Mouse (Mus musculus) cerebellum, adult 2 months (tissue): ENCODE results near the gene Neu1. TPM values are rescaled to one million over a fixed set of nuclear protein-coding genes. Genes with fewer than 3 reads are reported as not detected.

ENCODE experiments used
- DNase-seq, 2 experiments: peaks; one replicate each; pipeline ENCODE4 v3.0.0; 2021
- H3K27ac ChIP-seq: fragments of 200-500 bp; 2 replicates; pipeline ENCODE4 v1.5.1; 2012; ENCODE audit warnings: low read length, control low read depth, inconsistent platforms; ENCODE audit not compliant: insufficient read depth
- H3K27me3 ChIP-seq: fragments of 200-500 bp; 2 replicates; pipeline ENCODE4 v1.6.1; 2012; ENCODE audit warnings: inconsistent platforms, mild to moderate bottlenecking, low read length, moderate library complexity; ENCODE audit not compliant: control insufficient read depth, insufficient read depth
- H3K4me1 ChIP-seq: fragments of 200-500 bp; 2 replicates; pipeline ENCODE4 v1.6.1; 2011; ENCODE audit warnings: low read length; ENCODE audit not compliant: control insufficient read depth, insufficient read depth
- H3K4me3 ChIP-seq: fragments of 200-500 bp; replicated peaks from 2 replicates; pipeline ENCODE3; 2011; ENCODE audit warnings: mild to moderate bottlenecking, low read depth, low read length, control low read depth; ENCODE audit not compliant: insufficient read depth
- CTCF ChIP-seq: fragments of 200-500 bp; IDR thresholded peaks from 2 replicates; pipeline ENCODE4 v1.5.1; 2011; ENCODE audit warnings: low read depth, mild to moderate bottlenecking, control low read depth, low read length, moderate library complexity, borderline replicate concordance; ENCODE audit not compliant: insufficient read depth
- POLR2A ChIP-seq: fragments of 200-500 bp; IDR thresholded peaks from 2 replicates; pipeline ENCODE4 v1.6.1; 2011; ENCODE audit warnings: low read length, control low read depth, borderline replicate concordance; ENCODE audit not compliant: insufficient read depth
- WGBS: fragments of 180-500 bp; shearing (Covaris S2); methylation state at CpG from one replicate; pipeline ENCODE4 v1.1.7; 2018; 5-methylcytosine and 5-hydroxymethylcytosine counted together
- polyA plus RNA-seq: library from polyadenylated mRNA; depleted of rRNA; stranded (reverse); fragments of >200 nt; gene quantifications from 2 replicates; pipeline ENCODE4 v1.2.3, GENCODE M21; 2012

Gene Neu1
- polyA plus RNA-seq, 1 experiment: 58.7 TPM

DNA sequence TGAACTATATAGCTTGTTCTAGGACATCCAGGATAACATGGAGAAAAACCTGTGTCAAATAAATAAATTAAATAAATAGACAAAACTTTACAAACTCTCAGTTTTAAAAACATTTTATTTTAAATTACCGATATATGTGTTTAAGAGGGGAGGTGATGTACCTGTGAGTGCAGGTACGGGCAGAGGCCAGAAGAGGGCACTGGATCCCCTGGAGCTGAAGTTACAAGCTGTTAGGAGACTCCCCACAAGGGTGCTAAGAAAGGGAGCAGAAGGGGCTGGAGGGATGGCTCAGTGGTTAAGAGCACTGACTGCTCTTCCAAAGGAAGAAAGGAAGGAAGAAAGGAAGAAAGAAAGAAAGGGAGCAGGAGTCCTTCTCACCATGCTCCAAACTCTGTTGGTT is 39.7 kb upstream of the Neu1 start:
- 97% methylated on average over 2 of the region's 2 CpGs for WGBS
- DNase-seq: no peak
- H3K27me3 ChIP-seq: no peaks in the 10 kb centered on the region

DNA sequence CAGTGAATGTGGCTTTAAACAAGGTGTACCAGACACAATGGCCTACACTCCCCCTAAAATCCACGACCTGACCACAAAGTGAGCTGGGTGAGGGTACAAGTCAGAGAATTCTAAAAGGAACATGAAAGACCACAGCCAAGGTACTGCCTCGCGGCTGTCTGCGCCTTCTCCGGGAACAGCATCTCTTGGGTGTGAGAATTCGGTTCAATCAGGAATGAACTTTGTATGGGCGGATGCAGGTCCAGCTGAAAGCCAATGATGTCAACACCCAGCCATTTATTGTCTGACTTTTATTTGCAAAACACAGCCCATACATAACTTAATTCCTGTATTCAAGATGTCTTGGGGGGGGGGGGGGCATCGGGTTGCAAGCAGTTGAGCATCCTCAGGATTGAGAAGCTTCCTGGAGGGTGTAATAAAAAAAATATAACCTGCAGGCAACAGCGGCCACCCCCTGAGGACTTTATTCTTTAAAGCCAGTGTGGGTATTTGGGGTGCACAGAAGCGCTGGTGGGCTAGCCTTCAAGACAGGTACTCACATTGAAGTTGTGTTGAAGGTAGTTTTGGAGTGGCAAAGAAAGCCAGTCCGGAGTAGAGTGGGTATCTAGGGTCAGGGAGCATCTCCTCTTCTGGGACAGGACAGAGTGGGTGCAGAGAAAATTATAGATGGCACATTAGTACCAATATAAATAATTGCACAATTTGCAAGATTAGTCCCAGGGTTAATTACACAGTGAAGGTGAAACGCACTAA is 37.8 kb upstream of the Neu1 start:
- TF ChIP-seq POLR2A (no peak), CTCF (no peak)
- no peak for DNase-seq
- H3K4me3 ChIP-seq: no peak overlapping the region
- WGBS: 78% methylated on average over 12 of the region's 12 CpGs
- no peaks in the 10 kb centered on the region for H3K27me3 ChIP-seq
- H3K27ac ChIP-seq: peak overlapping the region; percentile 93; the same call in 1 of the 2 replicates
- H3K4me1 ChIP-seq: peaks cover 4% of the 10 kb centered on the region; the same call in 1 of the 2 replicates

More for the DNA sequence above, 39.7 kb upstream of the Neu1 start:
- 0 out of 2 replicates have a peak, but pooled peaks have one; percentile 9 for TF ChIP-seq CTCF
- no peak for TF ChIP-seq POLR2A
- no peak overlapping the region for H3K4me3 ChIP-seq
- peaks cover 4% of the 10 kb centered on the region; the same call in 1 of the 2 replicates for H3K4me1 ChIP-seq
- H3K27ac ChIP-seq: no peak overlapping the region

DNA sequence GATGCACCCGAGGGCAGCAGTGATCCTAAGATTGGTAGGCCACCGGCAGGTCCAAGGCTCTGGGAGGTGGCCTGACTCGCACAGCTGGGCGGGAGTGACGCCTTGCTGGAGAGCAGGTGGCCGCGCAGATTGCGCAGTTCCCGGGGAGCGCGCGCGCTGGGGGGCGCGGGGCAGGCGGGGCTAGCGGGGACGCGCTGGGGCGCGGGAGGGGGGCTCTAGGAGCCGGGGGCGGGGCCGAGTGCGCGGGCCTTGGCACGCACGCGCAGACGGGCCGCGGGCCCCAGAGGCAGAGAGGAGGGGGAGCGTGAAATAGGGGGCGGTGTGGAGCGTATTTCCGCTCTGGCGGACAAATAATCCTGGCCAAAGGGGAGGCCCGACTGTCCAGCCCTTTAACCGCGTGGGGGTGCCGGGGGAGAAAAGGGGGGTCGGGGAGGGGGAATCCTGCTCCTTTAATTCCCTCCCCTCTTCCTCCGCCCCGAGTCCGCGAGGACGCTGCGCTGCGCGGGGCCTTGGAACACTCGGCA is 36.9 kb upstream of the Neu1 start:
- Histone ChIP-seq H3K4me3 (peak overlapping the region; percentile 86), H3K4me1 (peaks cover 4% of the 10 kb centered on the region; the same call in 1 of the 2 replicates), H3K27me3 (no peaks in the 10 kb centered on the region), H3K27ac (peak overlapping the region; percentile 93)
- peak; percentile 89 for TF ChIP-seq POLR2A
- TF ChIP-seq CTCF: no peak
- WGBS: 1% methylated on average over 45 of the region's 51 CpGs
- peak; percentile 92 to 93 for DNase-seq

DNA sequence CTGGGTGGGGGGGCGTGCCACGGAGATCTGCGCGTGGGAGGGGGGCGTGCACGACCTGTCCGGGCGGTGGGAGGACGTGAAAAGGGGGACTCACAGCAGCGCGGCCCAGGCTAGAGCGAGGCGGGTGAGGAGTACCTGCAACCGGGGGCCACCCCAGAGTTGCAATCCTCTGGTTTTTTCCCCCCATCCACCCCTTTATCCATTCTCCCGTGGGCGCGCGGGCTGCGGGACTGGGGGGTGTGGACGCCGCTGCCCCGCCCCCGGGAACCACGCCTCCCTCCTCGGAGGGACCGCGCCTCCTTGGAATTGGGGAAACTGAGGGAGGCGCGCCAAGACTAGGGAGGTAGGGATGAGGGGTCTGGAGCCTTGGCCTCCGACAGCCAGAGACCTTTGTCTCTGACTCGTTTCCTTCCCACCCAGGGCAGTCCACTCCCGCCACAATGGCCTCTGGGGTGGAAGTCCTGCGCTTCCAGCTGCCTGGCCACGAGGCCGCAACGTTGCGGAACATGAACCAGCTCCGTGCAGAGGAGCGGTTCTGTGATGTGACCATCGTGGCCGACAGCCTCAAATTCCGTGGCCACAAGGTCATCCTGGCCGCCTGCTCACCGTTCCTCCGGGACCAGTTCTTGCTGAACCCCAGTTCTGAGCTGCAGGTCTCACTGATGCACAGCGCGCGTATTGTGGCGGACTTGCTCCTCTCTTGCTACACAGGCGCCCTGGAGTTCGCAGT is 36.1 kb upstream of the Neu1 start:
- Histone ChIP-seq H3K4me1 (peaks cover 4% of the 10 kb centered on the region; the same call in 1 of the 2 replicates), H3K27me3 (no peaks in the 10 kb centered on the region), H3K27ac (no peak overlapping the region), H3K4me3 (peak overlapping the region; percentile 71)
- no peak for TF ChIP-seq CTCF
- TF ChIP-seq POLR2A: no peak
- WGBS: 3% methylated on average over 50 of the region's 51 CpGs
- DNase-seq: peak; percentile 59 to 66

DNA sequence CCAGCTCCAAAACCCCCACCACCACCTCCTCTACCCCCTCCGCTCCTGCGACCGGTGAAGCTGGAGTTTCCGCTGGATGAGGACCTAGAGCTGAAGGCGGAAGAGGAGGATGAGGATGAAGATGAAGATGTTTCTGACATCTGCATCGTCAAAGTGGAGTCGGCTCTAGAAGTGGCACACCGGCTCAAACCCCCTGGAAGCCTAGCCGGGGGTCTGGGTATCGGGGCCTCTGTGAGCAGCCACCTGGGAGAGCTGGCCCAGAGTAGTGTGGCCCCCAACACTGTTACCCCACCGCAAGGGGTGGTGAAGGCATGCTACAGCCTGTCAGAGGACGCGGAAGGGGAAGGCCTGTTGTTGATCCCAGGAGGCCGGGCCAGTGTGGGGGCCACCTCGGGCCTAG is 35.3 kb upstream of the Neu1 start:
- Histone ChIP-seq H3K27ac (no peak overlapping the region), H3K4me1 (peaks cover 4% of the 10 kb centered on the region; the same call in 1 of the 2 replicates), H3K27me3 (no peaks in the 10 kb centered on the region), H3K4me3 (no peak overlapping the region)
- TF ChIP-seq CTCF: no peak
- TF ChIP-seq POLR2A: no peak
- WGBS: 80% methylated on average over 15 of the region's 15 CpGs
- DNase-seq: no peak

DNA sequence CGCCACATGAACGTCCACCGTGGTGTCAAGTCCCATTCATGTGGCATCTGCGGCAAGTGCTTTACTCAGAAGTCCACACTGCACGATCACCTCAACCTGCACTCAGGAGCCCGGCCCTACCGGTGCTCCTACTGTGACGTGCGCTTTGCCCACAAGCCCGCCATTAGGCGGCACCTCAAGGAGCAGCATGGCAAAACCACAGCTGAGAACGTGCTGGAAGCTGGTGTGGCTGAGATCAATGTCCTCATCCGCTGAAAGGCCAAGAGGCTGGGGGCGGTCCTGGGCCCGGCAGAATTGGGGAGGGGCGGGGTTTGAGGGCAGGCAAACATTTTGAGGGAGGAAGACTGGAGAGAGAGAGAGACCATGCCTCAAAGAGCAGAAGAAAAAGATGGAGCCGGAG is 34.7 kb upstream of the Neu1 start:
- Histone ChIP-seq H3K27ac (no peak overlapping the region), H3K4me3 (no peak overlapping the region), H3K4me1 (peaks cover 4% of the 10 kb centered on the region; the same call in 1 of the 2 replicates), H3K27me3 (no peaks in the 10 kb centered on the region)
- no peak for TF ChIP-seq CTCF
- TF ChIP-seq POLR2A: no peak
- DNase-seq: no peak
- WGBS: 82% methylated on average over 17 of the region's 17 CpGs

DNA sequence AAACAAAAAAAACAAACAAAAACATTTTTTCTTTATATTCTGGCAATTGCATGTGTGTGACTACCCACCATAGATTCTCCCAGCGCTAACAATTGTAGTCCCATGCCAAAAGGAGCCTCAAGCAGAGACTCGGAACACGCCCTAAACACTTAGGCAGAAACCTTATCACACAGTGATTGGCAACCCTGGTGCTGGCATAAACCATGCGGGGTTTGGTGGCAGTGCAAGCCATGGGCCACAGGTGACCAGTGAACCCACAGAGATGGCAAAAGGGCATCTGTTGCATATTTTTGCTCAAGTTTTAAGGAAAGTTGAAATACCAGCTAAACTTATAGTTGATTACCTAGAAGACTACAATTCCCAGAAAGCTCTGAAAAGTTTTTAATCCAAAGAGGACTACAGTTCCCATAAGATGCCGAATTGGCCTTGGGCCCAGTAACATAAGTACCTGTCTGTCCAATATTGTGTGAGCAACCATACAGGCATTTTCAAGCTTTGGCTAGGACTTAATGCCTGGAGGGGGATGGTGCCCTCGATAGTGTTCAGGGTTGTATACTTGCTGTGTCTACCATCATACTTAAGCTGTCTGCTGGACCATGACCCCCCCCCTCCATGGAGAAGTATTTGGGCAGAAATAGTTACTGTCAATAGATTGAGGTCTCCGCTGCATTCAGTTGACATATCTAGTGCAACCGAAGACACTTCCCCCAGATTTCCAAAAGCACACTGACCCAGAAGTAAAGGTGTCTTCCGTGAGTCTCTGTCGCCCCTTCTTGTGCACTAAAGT is 33.5 kb upstream of the Neu1 start:
- Histone ChIP-seq H3K27me3 (no peaks in the 10 kb centered on the region), H3K4me3 (peak overlapping the region; percentile 97), H3K4me1 (peaks cover 4% of the 10 kb centered on the region; the same call in 1 of the 2 replicates), H3K27ac (peak overlapping the region; percentile 97)
- peak in 1 of 2 experiments; percentile 52 for DNase-seq
- TF ChIP-seq POLR2A: no peak
- no peak for TF ChIP-seq CTCF
- WGBS: 3% methylated on average over 10 of the region's 10 CpGs
